Mouse (Mus musculus): ENCODE measurements around the gene Smyd3.
A peak's percentile ranks its signal among the peaks of the same experiment; 100 is the strongest.

Gene Smyd3

GRCm38 (mm10) chr1:179458987-179459368 lies 58.9 kb downstream of the Smyd3 start:
- no peak for DNase-seq (ENCODE audit: low read depth, low spot score)

GRCm38 (mm10) chr1:179458236-179458986 lies 59.4 kb downstream of the Smyd3 start:
- DNase-seq (ENCODE audit: low read depth, low spot score), result peak; percentile 22

- DNase-seq (ENCODE audit: low read depth, low spot score), result no peak
These were observed 63.2 kb downstream of the Smyd3 start for GRCm38 (mm10) chr1:179454600-179454999.

GRCm38 (mm10) chr1:179451211-179451610 lies 66.6 kb downstream of the Smyd3 start:
- peak; percentile 49 for DNase-seq (ENCODE audit: low read depth, low spot score)

GRCm38 (mm10) chr1:179446845-179447212 lies 71.0 kb downstream of the Smyd3 start:
- DNase-seq (ENCODE audit: low read depth, low spot score), result no peak

- no peak for DNase-seq (ENCODE audit: low read depth, low spot score)
These were observed 71.6 kb downstream of the Smyd3 start for GRCm38 (mm10) chr1:179446127-179446844.

- DNase-seq (ENCODE audit: low read depth, low spot score), result no peak
These were observed 74.0 kb downstream of the Smyd3 start for GRCm38 (mm10) chr1:179443835-179444234.

GRCm38 (mm10) chr1:179443423-179443822 lies 74.4 kb downstream of the Smyd3 start:
- DNase-seq (ENCODE audit: low read depth, low spot score), result no peak

GRCm38 (mm10) chr1:179436596-179436995 lies 81.2 kb downstream of the Smyd3 start:
- no peak for DNase-seq (ENCODE audit: low read depth, low spot score)

- no peak for DNase-seq (ENCODE audit: low read depth, low spot score)
These were observed 83.2 kb downstream of the Smyd3 start for GRCm38 (mm10) chr1:179434443-179435260.

- no peak for DNase-seq (ENCODE audit: low read depth, low spot score)
These were observed 84.0 kb downstream of the Smyd3 start for GRCm38 (mm10) chr1:179433828-179434227.

- no peak for DNase-seq (ENCODE audit: low read depth, low spot score)
These were observed 84.5 kb downstream of the Smyd3 start for GRCm38 (mm10) chr1:179433355-179433754.

- DNase-seq (ENCODE audit: low read depth, low spot score), result no peak
These were observed 87.8 kb downstream of the Smyd3 start for GRCm38 (mm10) chr1:179430077-179430476.

GRCm38 (mm10) chr1:179424879-179425472 lies 92.9 kb downstream of the Smyd3 start:
- peak; percentile 23 for DNase-seq (ENCODE audit: low read depth, low spot score)

- DNase-seq (ENCODE audit: low read depth, low spot score), result no peak
These were observed 98.8 kb downstream of the Smyd3 start for GRCm38 (mm10) chr1:179419091-179419490.

GRCm38 (mm10) chr1:179408086-179408485 lies 109.8 kb downstream of the Smyd3 start:
- no peak for DNase-seq (ENCODE audit: low read depth, low spot score)

GRCm38 (mm10) chr1:179400835-179401234 lies 117.0 kb downstream of the Smyd3 start:
- DNase-seq (ENCODE audit: low read depth, low spot score), result no peak

- DNase-seq (ENCODE audit: low read depth, low spot score), result no peak
These were observed 119.2 kb downstream of the Smyd3 start for GRCm38 (mm10) chr1:179398639-179399038.

- DNase-seq (ENCODE audit: low read depth, low spot score), result no peak
These were observed 131.4 kb downstream of the Smyd3 start for GRCm38 (mm10) chr1:179386237-179386975.

GRCm38 (mm10) chr1:179385691-179386090 lies 132.2 kb downstream of the Smyd3 start:
- no peak for DNase-seq (ENCODE audit: low read depth, low spot score)

- no peak for DNase-seq (ENCODE audit: low read depth, low spot score)
These were observed 133.5 kb downstream of the Smyd3 start for GRCm38 (mm10) chr1:179384296-179384695.

Data from 3T3-L1 (cell line).